Mouse (Mus musculus): Measurements from ENCODE around the gene Mfn1. TPM values are rescaled to one million over a fixed set of nuclear protein-coding genes. Genes with fewer than 3 reads are reported as not detected.
A peak's percentile ranks its signal among the peaks of the same experiment; 100 is the strongest.

The Mfn1 gene
- polyA plus RNA-seq, 1 experiment from 2014 or later, result 39.4 TPM

DNA sequence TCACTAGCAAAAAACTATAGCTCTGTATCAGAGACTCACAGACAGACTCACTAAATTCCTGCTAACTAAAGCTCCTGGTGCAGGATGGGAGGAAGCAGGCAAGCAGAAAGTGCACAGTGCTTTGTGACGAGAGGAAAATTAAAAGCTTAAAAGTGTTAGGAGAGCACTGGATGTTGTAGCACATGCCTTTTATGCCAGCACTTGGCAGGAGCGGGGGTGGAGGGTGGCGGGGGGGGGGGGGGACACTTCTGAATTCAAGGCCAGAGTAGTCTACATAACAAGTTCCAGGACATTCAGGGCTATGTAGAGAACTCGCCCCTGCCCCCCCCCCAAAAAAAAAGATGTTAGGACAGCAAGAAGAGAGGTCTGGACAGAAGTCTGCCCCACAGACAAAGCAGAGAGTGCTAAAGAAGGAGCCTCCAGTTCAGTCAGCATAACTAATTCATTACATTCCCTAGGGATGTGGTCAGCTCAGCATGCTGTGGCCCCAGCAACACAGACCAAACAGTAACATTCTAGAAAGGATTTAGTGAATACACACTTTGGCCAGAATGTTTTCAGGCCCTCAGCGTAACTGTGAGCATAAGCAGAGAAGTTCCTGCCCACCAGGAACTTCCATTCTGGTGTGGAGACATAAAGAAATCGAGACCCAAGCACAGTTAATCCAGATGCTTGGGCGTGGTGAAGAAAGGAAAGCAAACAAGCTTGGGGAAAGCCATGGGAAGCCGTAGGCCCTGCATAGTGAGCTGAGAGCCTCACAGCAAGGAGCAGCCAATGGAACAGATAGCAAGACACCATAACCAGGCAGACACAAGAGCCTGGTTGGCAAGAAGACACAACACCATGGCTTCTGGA is 33.2 kb upstream of the Mfn1 start:
- Histone ChIP-seq H3K36me3 (ENCODE audit: poor library complexity, severe bottlenecking) (no peaks in the 10 kb centered on the region), H3K27me3 (no peaks in the 10 kb centered on the region), H3K4me3 (no peak overlapping the region), H3K9ac (no peak overlapping the region), H3K4me1 (peaks cover 7% of the 10 kb centered on the region), H3K27ac (no peak overlapping the region), H3K9me3 (replicated peaks) (no peaks in the 10 kb centered on the region), H3K4me2 (no peak overlapping the region)
- 0 out of 2 replicates have a peak, but pooled peaks have one; percentile 33 for ATAC-seq
- 35% methylated on average over 8 of the region's 8 CpGs for WGBS

DNA sequence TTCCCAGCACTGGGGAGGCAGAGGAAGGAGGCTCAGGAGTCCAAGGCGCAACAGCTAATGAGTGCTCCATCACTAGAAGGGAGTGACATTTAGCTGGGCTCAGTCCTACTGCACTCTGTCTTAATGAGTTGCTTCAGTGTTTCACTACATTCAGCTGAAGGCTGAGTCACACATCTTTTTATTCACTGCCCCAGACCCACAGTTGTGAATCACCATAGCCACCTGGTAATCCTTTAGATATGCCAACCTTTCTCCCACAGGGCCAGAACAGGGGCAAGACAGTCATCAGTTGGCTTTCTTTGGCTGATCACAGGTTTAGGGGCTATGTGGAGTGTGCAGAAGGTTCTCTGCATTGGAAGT is 32.6 kb upstream of the Mfn1 start:
- H3K9ac ChIP-seq, result no peak overlapping the region
- no peaks in the 10 kb centered on the region for H3K27me3 ChIP-seq
- no peak for ATAC-seq
- no peaks in the 10 kb centered on the region for H3K36me3 ChIP-seq (ENCODE audit: poor library complexity, severe bottlenecking)
- WGBS, result 83% methylated on average over 1 of the region's 1 CpGs
- no peak overlapping the region for H3K27ac ChIP-seq
- H3K4me2 ChIP-seq, result no peak overlapping the region
- no peaks in the 10 kb centered on the region for H3K9me3 ChIP-seq (replicated peaks)
- H3K4me3 ChIP-seq, result no peak overlapping the region
- H3K4me1 ChIP-seq, result peaks cover 7% of the 10 kb centered on the region

DNA sequence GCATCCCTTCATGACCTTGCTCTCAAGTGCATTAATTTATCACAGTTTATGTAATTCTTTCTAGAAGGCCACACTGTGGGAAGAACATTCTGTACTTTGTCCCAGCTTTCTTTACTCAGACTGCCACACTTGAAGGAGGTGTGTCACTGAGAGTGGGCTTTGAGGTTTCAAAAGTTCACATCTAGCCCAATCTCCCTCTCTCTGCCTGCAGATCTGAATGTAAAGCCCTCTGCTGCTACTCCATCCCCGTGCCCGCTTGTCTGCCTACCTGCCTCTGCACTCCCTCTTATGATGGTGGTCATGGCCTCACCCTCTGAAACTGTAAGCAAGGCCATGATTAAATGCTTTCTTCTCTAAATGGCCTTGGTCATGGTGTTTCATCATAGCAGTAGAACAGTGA is 28.9 kb upstream of the Mfn1 start:
- Histone ChIP-seq H3K27ac (no peak overlapping the region), H3K4me2 (no peak overlapping the region), H3K9me3 (replicated peaks) (no peaks in the 10 kb centered on the region), H3K27me3 (no peaks in the 10 kb centered on the region), H3K4me1 (peaks cover 5% of the 10 kb centered on the region), H3K9ac (no peak overlapping the region), H3K4me3 (no peak overlapping the region), H3K36me3 (ENCODE audit: poor library complexity, severe bottlenecking) (no peaks in the 10 kb centered on the region)
- WGBS, result 95% methylated on average over 2 of the region's 2 CpGs
- ATAC-seq, result no peak

DNA sequence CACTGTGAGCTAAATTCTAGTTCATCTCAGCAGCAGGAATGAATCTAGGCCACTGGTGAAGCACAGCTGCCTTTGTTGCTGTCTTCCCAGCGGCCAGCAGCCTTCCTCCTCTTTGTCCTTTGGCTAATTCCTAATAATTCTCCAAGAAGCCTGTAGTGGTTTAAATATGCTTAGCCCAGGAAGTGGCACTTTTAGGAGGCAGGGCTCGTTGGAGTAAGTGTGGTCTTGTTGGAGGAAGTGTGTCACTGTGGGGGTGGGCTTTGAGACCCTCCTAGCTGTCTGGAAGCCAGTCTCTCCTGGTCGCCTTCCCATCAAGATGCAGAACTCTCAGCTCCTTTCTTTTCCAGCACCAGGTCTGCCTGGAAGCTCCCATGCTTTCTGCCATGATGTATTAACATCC is 23.4 kb upstream of the Mfn1 start:
- Histone ChIP-seq H3K27me3 (no peaks in the 10 kb centered on the region), H3K4me1 (peaks cover 15% of the 10 kb centered on the region), H3K27ac (no peak overlapping the region), H3K4me2 (no peak overlapping the region), H3K9ac (no peak overlapping the region), H3K4me3 (no peak overlapping the region), H3K9me3 (replicated peaks) (no peaks in the 10 kb centered on the region), H3K36me3 (ENCODE audit: poor library complexity, severe bottlenecking) (no peaks in the 10 kb centered on the region)
- ATAC-seq, result no peak
- 62% methylated on average over 3 of the region's 3 CpGs for WGBS

DNA sequence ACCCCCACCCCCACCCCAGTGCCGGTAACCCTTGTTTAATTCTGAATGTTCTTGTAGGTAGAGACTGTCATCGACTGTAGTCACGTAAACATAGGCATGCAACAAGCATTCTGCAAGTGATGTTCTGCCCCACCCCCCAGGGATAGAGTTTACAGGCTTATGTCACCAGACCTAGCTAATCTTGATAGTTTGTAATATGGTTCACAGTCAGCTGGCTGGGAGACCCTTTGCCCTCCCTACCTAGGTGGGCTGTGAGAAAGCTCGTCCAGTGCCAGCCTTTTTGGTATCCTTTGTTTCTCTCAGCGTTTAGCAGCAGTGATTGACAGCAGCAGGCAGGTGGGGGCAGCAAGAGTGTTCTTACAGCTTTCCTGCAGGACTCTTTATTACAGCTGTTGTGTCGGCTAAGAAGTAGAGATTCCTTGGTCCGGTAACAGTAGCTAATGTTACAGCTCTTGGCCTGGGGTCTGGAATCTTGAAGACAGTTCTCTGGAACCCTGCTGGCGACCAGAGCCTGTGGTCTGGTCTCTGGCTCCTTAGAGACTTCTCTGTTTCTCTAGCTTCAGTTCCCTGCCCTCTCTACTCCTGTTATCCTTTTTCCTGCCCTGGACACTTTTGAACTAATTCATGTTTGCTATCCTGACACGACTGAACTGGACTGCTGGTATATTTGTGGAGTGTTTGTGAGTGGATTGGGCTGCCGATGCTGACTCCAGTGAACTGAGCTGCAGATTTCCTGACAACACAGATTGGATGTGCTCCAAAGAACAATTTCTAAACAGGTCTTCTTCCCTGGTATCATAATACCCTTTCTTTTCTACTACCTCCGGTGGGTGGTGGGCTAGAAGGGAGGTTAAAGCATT is 22.7 kb upstream of the Mfn1 start:
- WGBS, result 56% methylated on average over 11 of the region's 11 CpGs

DNA sequence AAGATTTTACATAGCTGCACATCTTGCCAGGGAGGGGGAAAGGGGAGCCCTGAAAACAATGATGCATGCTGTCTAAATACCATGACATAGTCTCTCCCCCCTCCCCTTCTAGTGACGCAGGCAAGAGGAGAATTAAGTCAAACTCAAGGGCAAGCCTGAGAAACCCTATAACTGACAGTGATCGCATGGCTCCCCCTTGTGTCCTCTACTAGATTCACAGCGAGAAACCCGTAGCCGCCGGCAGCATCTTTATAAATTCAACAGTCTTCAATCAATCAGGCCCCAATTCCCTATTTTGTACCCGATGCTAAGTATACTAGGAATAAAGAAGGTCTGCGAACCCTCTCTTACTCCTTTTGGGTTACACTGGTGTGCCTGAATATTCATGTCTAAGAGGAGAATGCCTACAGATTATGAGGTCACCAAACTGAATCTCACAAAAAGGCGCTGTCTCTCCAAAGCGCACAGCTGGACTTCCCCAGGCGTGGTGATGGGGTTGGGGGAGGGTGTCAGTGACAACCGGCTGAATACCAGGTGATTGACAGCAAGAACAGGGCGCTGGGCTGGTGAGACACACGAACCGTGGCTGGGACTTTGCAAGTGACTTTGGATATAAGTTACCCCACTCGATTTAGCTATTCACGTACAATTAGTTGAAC is 20.5 kb upstream of the Mfn1 start:
- H3K27me3 ChIP-seq, result no peaks in the 10 kb centered on the region
- H3K9ac ChIP-seq, result peak overlapping the region; percentile 23; the same call in 1 of the 2 replicates
- H3K36me3 ChIP-seq (ENCODE audit: poor library complexity, severe bottlenecking), result no peaks in the 10 kb centered on the region
- H3K4me1 ChIP-seq, result peaks cover 33% of the 10 kb centered on the region
- peak overlapping the region; percentile 66 for H3K4me2 ChIP-seq
- no peak overlapping the region for H3K27ac ChIP-seq
- H3K9me3 ChIP-seq (replicated peaks), result no peaks in the 10 kb centered on the region
- 0 out of 2 replicates have a peak overlapping the region, but pooled peaks have one; percentile 3 for H3K4me3 ChIP-seq
- under 1% methylated on average over 17 of the region's 17 CpGs for WGBS
- peak; percentile 41 for ATAC-seq

More for the DNA sequence above, 22.7 kb upstream of the Mfn1 start:
- Histone ChIP-seq H3K9ac (no peak overlapping the region), H3K27ac (no peak overlapping the region), H3K4me2 (no peak overlapping the region), H3K27me3 (no peaks in the 10 kb centered on the region), H3K4me1 (peaks cover 21% of the 10 kb centered on the region), H3K36me3 (ENCODE audit: poor library complexity, severe bottlenecking) (no peaks in the 10 kb centered on the region), H3K4me3 (no peak overlapping the region), H3K9me3 (replicated peaks) (no peaks in the 10 kb centered on the region)
- no peak for ATAC-seq

DNA sequence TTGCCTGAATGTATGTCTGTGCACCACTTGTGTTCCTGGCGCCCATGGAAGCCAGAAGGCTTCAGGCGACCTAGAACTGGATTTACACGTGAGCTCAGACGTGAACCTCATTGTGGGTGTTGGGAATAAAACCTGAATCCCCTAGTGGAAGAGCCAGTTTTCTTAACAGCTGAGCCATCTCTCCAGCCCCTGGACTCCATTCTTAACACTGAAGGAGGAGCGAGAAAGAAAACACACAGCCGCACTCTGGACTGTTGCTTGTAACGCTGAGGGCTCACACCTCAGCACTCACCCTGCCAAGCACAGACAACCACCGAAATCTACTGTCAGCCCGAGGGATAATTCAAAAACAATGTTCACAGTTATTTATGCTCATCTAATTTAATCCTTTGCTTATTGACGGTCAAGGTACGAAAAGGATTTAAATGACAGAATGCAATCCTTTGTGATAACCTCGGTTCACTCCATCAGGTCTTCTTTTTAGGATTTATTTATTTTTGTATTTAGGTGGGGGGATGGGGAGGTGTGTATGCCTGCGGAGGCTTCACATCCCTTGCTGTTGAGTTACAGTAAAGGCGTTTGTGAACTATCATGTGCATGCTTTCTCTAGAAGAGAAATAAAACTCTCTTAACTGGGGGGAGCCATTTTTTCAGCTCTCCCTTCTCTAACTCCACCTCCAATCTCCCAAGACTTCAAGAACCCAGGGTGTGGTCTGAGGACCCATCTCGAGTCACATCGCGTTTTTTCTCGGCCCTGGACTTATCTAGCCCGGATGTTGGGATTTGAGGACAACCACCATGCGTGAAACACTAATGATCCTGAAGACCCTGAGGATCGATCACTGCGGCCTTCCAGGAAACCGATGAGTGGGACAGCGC is 19.5 kb upstream of the Mfn1 start, which contains the start of gene Zfp639:
Zfp639 (plus strand) TSS at position 764 of the 879 bp plus-strand sequence.
- Histone ChIP-seq H3K4me1 (peaks cover 33% of the 10 kb centered on the region), H3K4me2 (peak within 1 kb of the TSS; percentile 66), H3K27ac (peak within 1 kb of the TSS; percentile 51), H3K9ac (peak within 1 kb of the TSS; percentile 93), H3K27me3 (no peaks in the 10 kb centered on the region), H3K4me3 (peak within 1 kb of the TSS; percentile 82), H3K9me3 (replicated peaks) (no peaks in the 10 kb centered on the region), H3K36me3 (ENCODE audit: poor library complexity, severe bottlenecking) (no peaks in the 10 kb centered on the region)
- ATAC-seq, result no peak
- WGBS, result 8% methylated on average over 24 of the region's 24 CpGs

DNA sequence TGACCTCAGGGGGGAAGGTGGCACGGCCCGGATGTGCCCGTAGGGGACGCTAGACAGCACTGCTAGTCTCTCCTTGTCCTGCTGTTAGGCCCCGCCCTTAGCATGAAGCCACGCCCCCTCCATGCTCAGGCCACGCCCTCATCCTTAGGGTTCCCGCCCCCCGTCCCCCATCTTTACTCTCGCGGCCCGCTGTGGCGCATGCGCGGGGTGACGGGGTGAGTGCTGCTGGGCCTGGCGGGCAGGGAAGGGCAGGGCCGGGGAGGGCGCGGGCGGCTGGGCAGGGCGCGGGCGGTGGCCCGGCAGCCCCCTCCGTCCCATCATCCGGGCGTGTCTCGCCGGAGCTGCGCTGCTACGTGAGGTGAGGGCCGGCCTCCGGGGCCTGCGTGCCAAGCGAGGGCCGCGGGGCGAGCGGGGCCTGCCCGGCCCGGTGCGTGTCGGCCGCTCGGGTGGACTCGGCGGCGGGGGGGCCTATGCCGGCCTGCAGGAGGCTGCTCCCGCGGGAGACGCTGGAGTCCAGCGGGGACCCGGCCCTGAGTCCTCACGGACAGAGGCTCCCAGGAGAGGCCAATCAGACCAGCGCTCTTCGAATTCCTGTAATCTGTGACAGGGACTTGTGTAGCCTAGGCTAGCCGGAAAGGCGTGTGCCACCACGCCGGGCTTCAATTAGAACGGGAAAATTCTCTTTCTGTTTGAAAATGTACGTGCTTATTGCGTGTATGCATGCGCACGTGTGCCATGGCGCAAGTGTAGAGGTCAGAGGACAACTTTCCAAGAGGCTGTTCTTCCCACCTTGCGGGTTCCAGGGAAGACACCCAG is 18.7 kb upstream of the Mfn1 start:
- Histone ChIP-seq H3K4me3 (peak overlapping the region; percentile 82), H3K27me3 (no peaks in the 10 kb centered on the region), H3K9ac (peak overlapping the region; percentile 93), H3K4me2 (peak overlapping the region; percentile 66), H3K27ac (peak overlapping the region; percentile 51), H3K36me3 (ENCODE audit: poor library complexity, severe bottlenecking) (peaks cover 3% of the 10 kb centered on the region), H3K4me1 (peaks cover 33% of the 10 kb centered on the region), H3K9me3 (replicated peaks) (no peaks in the 10 kb centered on the region)
- ATAC-seq, result peak; percentile 92
- WGBS, result under 1% methylated on average over 62 of the region's 69 CpGs

DNA sequence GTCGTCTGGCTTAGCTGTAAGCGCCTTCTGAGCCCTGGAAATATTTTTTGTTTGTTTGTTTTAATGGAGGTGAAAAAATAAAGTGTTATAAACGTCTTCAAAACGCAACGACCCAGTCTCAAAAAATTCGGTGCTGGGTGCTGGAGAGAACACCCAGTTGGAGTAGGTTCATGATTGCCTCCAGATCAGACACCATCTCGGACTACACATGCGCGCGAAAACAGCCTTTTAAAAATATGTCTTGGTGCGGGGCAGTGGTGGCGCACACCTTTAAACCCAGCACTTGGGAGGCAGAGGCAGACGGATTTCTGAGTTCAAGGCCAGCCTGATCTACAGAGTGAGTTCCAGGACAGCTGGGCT is 18.1 kb upstream of the Mfn1 start:
- Histone ChIP-seq H3K27me3 (no peaks in the 10 kb centered on the region), H3K27ac (no peak overlapping the region), H3K9ac (peak overlapping the region; percentile 93), H3K9me3 (replicated peaks) (no peaks in the 10 kb centered on the region), H3K4me2 (peak overlapping the region; percentile 66), H3K4me1 (peaks cover 33% of the 10 kb centered on the region), H3K4me3 (peak overlapping the region; percentile 82), H3K36me3 (ENCODE audit: poor library complexity, severe bottlenecking) (peaks cover 9% of the 10 kb centered on the region)
- ATAC-seq, result no peak
- 8% methylated on average over 13 of the region's 13 CpGs for WGBS

DNA sequence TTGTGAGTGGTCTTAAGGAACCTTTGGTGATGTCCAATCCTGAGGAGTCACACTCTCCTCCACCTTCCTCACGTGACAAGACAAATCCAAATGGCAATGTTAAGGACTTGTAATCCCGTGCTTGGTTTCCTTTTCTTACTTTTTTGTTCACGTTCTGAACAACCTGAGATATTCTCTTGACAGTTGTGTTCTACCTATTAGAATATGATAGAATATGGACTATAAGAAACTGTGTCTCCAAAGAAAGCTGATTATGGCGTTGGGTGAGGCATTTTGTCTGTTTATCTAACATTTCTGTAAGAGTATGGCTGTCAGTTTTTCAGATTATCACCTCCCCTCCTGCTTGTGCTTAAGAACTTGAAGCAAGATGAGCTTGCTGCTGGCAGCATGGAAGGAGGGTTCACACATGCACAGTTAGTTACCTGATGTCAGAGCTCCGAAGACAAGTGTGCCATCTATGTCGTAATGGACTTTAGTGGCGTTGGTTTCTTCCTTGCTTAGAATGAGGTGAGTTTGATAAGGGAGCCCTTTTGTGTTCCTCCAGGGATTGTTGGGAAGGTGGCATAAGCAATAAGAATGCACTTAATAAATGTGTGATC is 16.5 kb upstream of the Mfn1 start:
- H3K4me2 ChIP-seq, result no peak overlapping the region
- no peak for ATAC-seq
- peaks cover 33% of the 10 kb centered on the region for H3K4me1 ChIP-seq
- H3K4me3 ChIP-seq, result no peak overlapping the region
- no peaks in the 10 kb centered on the region for H3K27me3 ChIP-seq
- no peaks in the 10 kb centered on the region for H3K9me3 ChIP-seq (replicated peaks)
- no peak overlapping the region for H3K9ac ChIP-seq
- peaks cover 25% of the 10 kb centered on the region for H3K36me3 ChIP-seq (ENCODE audit: poor library complexity, severe bottlenecking)
- no peak overlapping the region for H3K27ac ChIP-seq
- WGBS, result 91% methylated on average over 7 of the region's 7 CpGs

Data from forebrain, embryonic 13.5 days (tissue).